Mouse (Mus musculus): ENCODE results near the gene Plcd3.

DNA sequence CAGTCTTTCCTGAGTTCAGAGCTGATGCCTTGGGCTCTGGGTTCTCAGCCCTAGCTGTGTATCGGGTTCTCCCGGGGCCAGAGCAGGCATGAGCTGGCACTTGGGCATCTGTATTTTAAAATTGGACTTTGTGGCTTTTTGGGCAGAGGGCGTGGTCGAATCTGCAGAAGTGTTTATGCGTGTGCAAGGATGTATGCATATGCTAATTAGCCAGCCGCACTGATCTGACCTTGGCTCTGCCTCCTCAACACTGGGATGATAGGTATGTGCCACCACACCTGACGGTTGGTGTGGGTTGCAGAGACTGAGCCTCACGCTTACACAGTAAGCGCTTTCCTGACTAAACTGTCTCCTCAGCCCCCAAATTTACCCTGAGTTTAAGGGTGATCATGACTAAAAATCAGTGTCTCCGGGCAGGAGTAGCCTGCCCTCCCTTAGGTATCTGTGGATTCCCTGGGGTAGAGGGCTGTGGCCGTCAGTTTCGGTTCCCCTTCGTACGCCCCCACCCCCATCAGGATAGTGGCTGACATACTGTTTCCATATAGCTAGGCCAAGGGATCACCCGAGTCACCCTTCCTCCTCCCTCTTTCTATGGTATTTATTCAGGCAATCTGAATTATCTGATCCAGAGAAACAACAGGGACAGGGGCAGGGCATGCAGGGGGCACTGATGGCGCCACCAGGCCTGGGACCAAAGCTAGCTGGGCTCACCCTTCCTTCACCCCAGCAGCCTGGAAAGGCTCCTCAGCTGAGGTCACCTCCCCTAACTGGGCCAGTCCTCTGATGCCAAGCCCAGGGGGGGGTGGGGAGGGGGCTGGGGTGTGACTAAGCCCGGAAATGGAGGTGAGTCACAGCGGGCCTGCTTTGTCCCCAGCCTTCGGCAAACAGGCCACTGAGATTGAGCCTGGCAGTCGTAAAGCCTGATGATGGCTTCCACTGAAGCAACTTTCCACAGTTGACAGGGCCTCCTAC is 7.3 kb downstream of the Plcd3 start:
- TF ChIP-seq CTCF (IDR thresholded peaks at IDR 0.05; ENCODE audit: insufficient read depth, low read depth, low read length), result no peak
- no peak for TF ChIP-seq POLR2A (IDR thresholded peaks at IDR 0.05; ENCODE audit: insufficient read depth, low read depth, low read length)
